Mouse (Mus musculus) thymus, adult 18-20 months (tissue): ENCODE data around the gene Vmn1r31.

Experiments
- DNase-seq, 2 experiments: peaks; one replicate each; pipeline ENCODE4 v3.0.0; 2022; ENCODE audit warnings: mixed read lengths in 2 of 2

The Vmn1r31 gene

GRCm38 (mm10) chr6:58475230-58475629 lies at the start of gene Vmn1r31:
Vmn1r31 (minus strand) TSS chr6:58475330.
- DNase-seq: no peak

DNA sequence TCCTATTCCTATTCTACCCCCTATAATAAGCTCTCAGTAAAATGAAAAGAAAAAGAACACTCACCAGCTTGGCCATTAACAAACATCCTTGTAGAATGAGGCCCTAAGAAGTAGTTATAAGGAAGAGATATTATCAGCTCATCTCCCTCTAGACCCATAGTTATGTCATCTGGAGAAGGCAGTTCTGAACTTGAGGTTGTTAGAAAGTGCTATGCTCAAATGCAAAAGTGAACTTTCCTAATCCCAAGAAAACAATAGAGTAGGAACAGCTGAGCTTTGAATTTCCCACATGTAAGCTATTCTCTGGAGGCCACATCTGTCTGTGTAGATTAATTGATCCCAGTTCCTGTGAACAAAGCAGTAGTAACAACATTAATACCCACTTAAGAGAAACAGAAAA lies 31.8 kb downstream of the Vmn1r31 start, which contains the start of gene Vmn1r30:
Vmn1r30 (minus strand) TSS at position 101 of the 400 bp plus-strand sequence.
- DNase-seq: no peak
